In the genomic region with DNA sequence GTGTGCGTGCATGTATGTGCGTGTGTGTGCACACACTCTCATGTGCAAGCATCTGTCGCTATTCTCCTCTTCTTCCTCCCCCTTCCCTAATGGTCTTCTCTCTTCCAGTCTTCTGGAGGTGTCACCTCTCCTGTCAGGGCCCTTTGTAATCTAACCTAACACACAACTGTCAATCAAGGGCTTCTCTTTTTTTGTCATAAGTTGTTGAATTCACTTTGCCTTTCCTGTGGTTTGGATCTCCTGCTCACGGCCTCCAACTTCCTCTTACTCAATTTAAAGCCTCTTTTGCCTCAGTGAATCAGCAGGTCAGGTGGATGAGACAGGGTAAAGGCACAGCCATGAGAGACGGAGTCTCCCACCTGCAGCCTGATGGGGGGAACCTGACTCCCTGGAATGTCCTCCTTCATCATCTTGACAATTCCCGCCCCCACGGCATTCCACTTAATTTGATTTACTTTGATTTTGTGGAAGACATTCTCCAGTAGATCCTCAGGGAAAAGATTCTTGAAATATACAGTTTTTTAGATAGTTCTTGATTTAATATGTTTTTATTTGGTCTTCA, we compare ENCODE assay signal across 24 mouse cellular contexts. TPM values are rescaled to one million over a fixed set of nuclear protein-coding genes. Genes with fewer than 3 reads are reported as not detected.
DNase-seq lines count a peak whose midpoint lies in the region; ATAC-seq and TF ChIP-seq lines count a peak whose summit lies in the region.
"Had no signal": no experiment of that assay in that cellular context is flagged by ENCODE, and none has a peak within 500 bp of the region (broad histone marks: within the 10 kb centered on the region; RNA-seq: fewer than 3 reads in every experiment).

No protein-coding gene starts in this region.

- H3K4me1 ChIP-seq in thymus, adult 2 months (replicated peaks; ENCODE audit: control insufficient read depth, insufficient read depth, low read length): peaks cover 10% of the 10 kb centered on the region
- peaks cover 4% of the 10 kb centered on the region for H3K4me1 ChIP-seq in bone marrow, adult 2 months (ENCODE audit: control insufficient read depth, insufficient read depth, low read length)
- H3K4me1 ChIP-seq: heart, embryonic 12.5 days; midbrain, embryonic 10.5 days; neural tube, embryonic 12.5 days; stomach, embryonic 15.5 days had no signal

- no peak for TF ChIP-seq CTCF in thymus, adult 2 months (IDR thresholded peaks at IDR 0.05; ENCODE audit: borderline replicate concordance, control insufficient read depth, extremely low read depth, insufficient read depth, low read length, poor library complexity)
- no peak for TF ChIP-seq CTCF in bone marrow, adult 2 months (IDR thresholded peaks at IDR 0.05; ENCODE audit: control insufficient read depth, insufficient read depth, low read length)

- TF ChIP-seq POLR2A in thymus, adult 2 months (IDR thresholded peaks at IDR 0.05; ENCODE audit: control insufficient read depth, extremely low read depth, insufficient read depth, low read length, poor library complexity): no peak
- no peak for TF ChIP-seq POLR2A in bone marrow, adult 2 months (IDR thresholded peaks at IDR 0.05; ENCODE audit: borderline replicate concordance, control insufficient read depth, low read depth, low read length)

- H3K36me3 ChIP-seq in thymus, adult 2 months (ENCODE audit: control insufficient read depth, insufficient read depth, low read length): no peaks in the 10 kb centered on the region
- H3K36me3 ChIP-seq: heart, embryonic 12.5 days; midbrain, embryonic 10.5 days; neural tube, embryonic 12.5 days; stomach, embryonic 15.5 days had no signal

- H3K27me3 ChIP-seq in thymus, adult 2 months (ENCODE audit: control insufficient read depth, insufficient read depth, low read length): no peaks in the 10 kb centered on the region
- H3K27me3 ChIP-seq: heart, embryonic 12.5 days; neural tube, embryonic 12.5 days; stomach, embryonic 15.5 days had no signal

- 25% methylated on average over 7 of the region's 7 CpGs for WGBS in thymus, adult 2 months
- 30% methylated on average over 7 of the region's 7 CpGs for WGBS in bone marrow, adult 2 months

- no peak for DNase-seq in thymus, adult 2 months
- no peak for DNase-seq in thymus, postnatal 25 days
- DNase-seq in retina, postnatal 1 day: no peak
- DNase-seq in urinary bladder, postnatal 4 days (ENCODE audit: low spot score in 2 of 2): no peak
- no peak for DNase-seq in left cerebral cortex, adult 18-20 months (ENCODE audit: low spot score in 2 of 2)
- DNase-seq: adrenal gland, postnatal 25 days; cerebellum, adult 11 months; cerebellum, postnatal 36 days; heart, postnatal 10 days; lung, adult 18-20 months; lung, postnatal 10 days; right cerebral cortex, postnatal 4 days had no signal

- H3K27ac ChIP-seq in thymus, adult 2 months (ENCODE audit: control insufficient read depth, insufficient read depth, low read length): peak overlapping the region; percentile 55; the same call in 1 of the 2 replicates
- peak overlapping the region; percentile 40; the same call in 1 of the 2 replicates for H3K27ac ChIP-seq in bone marrow, adult 2 months (ENCODE audit: control insufficient read depth, insufficient read depth, low read depth, low read length, poor library complexity)
- H3K27ac ChIP-seq: midbrain, embryonic 10.5 days; neural tube, embryonic 12.5 days; stomach, embryonic 15.5 days had no signal

- peak; percentile 67 for ATAC-seq in megakaryocyte, adult 5-6 weeks (ENCODE audit: poor library complexity, severe bottlenecking)
- peak; percentile 57 for ATAC-seq in neutrophil, adult 5-6 weeks (ENCODE audit: extremely low read depth, insufficient number of reproducible peaks, low FRiP score, poor library complexity, severe bottlenecking)
- ATAC-seq: CD4-positive, CD25-positive, alpha-beta regulatory T cell, adult 4 months; forebrain, embryonic 14.5 days; intestine, postnatal 0 days had no signal

- no peak overlapping the region for H3K4me3 ChIP-seq in thymus, adult 2 months (ENCODE audit: control insufficient read depth, insufficient read depth, low read length)
- no peak overlapping the region for H3K4me3 ChIP-seq in bone marrow, adult 2 months (replicated peaks; ENCODE audit: control insufficient read depth, low read depth, low read length)
- H3K4me3 ChIP-seq: heart, embryonic 12.5 days; midbrain, embryonic 10.5 days; neural tube, embryonic 12.5 days; stomach, embryonic 15.5 days had no signal

RNA-seq across cellular contexts. Expression of a gene that starts 14.8 kb away (rescaled TPM):
- polyA plus RNA-seq in thymus, adult 2 months (2012; rRNA removed): 63.4 and 63.5 TPM in 2 replicates
- polyA plus RNA-seq in bone marrow, adult 2 months (2011; ENCODE audit: insufficient read depth, insufficient read length, low replicate concordance, missing spikeins): 14.1 and 40.9 TPM in 2 replicates
- total RNA-seq in megakaryocyte, adult 5-6 weeks (2015): 650 and 716 TPM in 2 replicates
- total RNA-seq in megakaryocyte, adult 5-6 weeks (2017): 802 and 871 TPM in 2 replicates
- 409 and 421 TPM in 2 replicates for total RNA-seq in neutrophil, adult 5-6 weeks (2017)
- 10 to 100 TPM; 32.4 to 37.5 TPM for total RNA-seq in left cerebral cortex, adult 18-20 months (2021)

RNA-seq across cellular contexts. Expression of a gene that starts 27.4 kb away (rescaled TPM):
- polyA plus RNA-seq in thymus, adult 2 months (2012; rRNA removed): 3.1 and 3.4 TPM in 2 replicates
- not detected in 2 replicates for polyA plus RNA-seq in bone marrow, adult 2 months (2011; ENCODE audit: insufficient read depth, insufficient read length, low replicate concordance, missing spikeins)
- 0.51 and 0.84 TPM in 2 replicates for total RNA-seq in megakaryocyte, adult 5-6 weeks (2015)
- 0.40 and 1.2 TPM in 2 replicates for total RNA-seq in megakaryocyte, adult 5-6 weeks (2017)
- total RNA-seq in neutrophil, adult 5-6 weeks (2017): 1.1 and 1.5 TPM in 2 replicates
- total RNA-seq in left cerebral cortex, adult 18-20 months (2021): 1 to 10 TPM; 1.6 TPM
- total RNA-seq: adrenal gland, postnatal 25 days; gastrocnemius, adult 8-10 months; heart, postnatal 10 days had no signal
- polyA plus RNA-seq: intestine, postnatal 0 days; liver, adult 2 months; stomach, embryonic 15.5 days had no signal

Comparison
In these comparisons a context has a peak if more than half of its experiments do, and no peak if none do; other contexts are left out.
1. RNA of a gene that starts 14.8 kb away (total RNA-seq): 650 to 871 TPM in megakaryocyte, adult 5-6 weeks and 409 to 421 TPM in neutrophil, adult 5-6 weeks; 32.4 to 37.5 TPM in left cerebral cortex, adult 18-20 months; every median in the first group is over 10 times any median in the second.